Mouse (Mus musculus): ENCODE data around the gene Lrrc45. TPM values are rescaled to one million over a fixed set of nuclear protein-coding genes. Genes with fewer than 3 reads are reported as not detected.
"Not testable (repeated sequence)": the region's sequence is repeated elsewhere in the genome, so short reads cannot be mapped to it uniquely, and the experiment has no call there.

Gene Lrrc45
- 50.4 and 72.1 TPM in 2 replicates for polyA plus RNA-seq (2014; fragmentation: Nextera tagmentation; extraction: Ambion mirVana)

DNA sequence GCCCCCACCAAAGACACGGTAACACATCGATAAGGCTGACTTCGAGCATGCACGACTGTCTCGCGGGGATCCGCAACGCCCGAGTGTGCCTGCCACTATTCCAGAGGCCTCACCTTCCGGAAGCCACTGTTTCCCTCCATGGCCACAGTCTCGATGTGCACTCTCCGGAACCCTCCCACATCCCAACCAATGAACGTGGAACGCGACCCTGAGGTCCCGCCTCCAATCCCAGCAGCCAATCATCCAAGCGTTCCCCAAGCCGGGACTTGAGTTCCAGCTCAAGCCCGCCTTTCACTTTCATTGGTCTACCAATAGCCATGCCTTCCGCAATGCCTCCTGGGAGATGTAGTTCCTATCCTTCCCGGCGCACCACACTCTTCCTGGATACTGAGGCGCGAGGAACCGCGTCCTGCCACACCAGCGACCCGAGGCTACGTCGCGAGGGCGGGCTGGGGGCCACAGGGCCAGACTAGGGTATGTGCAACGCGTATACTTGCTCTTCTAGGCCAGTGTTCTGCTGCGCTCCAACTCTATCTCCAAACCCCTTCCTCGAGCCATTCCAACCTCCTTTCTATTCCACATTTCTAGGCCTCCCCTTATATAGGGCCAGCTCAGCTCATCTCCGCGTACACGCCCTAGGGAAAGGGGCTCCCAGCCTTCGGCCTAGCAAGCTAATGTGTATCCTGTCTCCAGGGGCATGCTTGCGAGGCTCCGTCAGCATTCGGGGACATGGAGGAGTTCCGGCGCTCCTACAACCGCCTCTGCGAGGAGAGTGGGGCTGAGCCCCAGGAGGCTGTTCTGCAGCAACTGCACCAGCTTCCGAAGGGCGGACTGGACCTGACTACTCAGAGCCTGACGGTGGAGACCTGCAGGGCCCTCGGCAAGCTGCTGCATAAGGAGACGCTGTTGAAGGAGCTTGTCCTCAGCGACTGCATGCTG is at the start of gene Lrrc45, which contains the start of gene Cenpx:
TSS of gene Lrrc45 (plus strand) at position 346 of the 939 bp plus-strand sequence.
TSS of gene Cenpx (minus strand) at position 159 of the 939 bp plus-strand sequence.
- 2% methylated on average over 53 of the region's 53 CpGs for WGBS
- H3K27me3 ChIP-seq (ENCODE audit: control insufficient read depth, insufficient read depth, low read length), result no peaks in the 10 kb centered on the region
- H3K4me1 ChIP-seq (ENCODE audit: control insufficient read depth, insufficient read depth, low read length), result peaks cover 19% of the 10 kb centered on the region
- ATAC-seq (ENCODE audit: low FRiP score, low TSS enrichment) (peak; percentile 96), DNase-seq (peak; percentile 99)
- H3K4me3 ChIP-seq (replicated peaks; ENCODE audit: low read depth, low read length), result peak within 1 kb of the TSS; percentile 59
- peak within 1 kb of the TSS; percentile 79 for H3K27ac ChIP-seq (replicated peaks; ENCODE audit: low read depth, low read length)
- peak within 1 kb of the TSS; percentile 71 for H3K9ac ChIP-seq (replicated peaks; ENCODE audit: low read length)
- H3K36me3 ChIP-seq (ENCODE audit: control insufficient read depth, insufficient read depth, low read length), result peaks cover 54% of the 10 kb centered on the region
- H3K9me3 ChIP-seq (ENCODE audit: control insufficient read depth, low read length), result no peaks in the 10 kb centered on the region
- peak within 1 kb of the TSS; percentile 98 for H3K4me2 ChIP-seq (ENCODE audit: low read length)

DNA sequence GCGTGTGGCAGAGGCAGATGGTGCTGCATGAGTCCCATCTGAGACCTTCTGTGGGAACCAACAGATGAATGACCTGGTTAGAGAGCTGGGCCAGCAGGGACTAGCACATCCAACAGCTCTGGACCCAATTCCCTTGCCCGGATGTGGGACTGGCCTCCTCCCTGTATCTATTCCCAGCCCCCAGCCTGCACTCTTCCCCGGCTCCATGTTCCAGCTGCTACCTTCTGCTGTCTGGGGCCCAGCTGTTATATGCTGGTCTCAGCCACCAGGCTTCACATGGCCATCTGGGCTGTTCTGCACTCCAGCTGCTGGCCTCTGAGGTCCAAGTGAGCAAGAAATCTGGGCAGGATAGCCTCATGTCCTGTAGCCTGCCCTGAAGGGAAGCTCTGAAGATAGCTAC is 48.3 kb upstream of the Lrrc45 start:
- Histone ChIP-seq H3K27ac (replicated peaks; ENCODE audit: low read depth, low read length) (no peak overlapping the region), H3K4me1 (ENCODE audit: control insufficient read depth, insufficient read depth, low read length) (peaks cover 8% of the 10 kb centered on the region; the same call in 1 of the 2 replicates), H3K27me3 (ENCODE audit: control insufficient read depth, insufficient read depth, low read length) (peaks cover 27% of the 10 kb centered on the region), H3K4me2 (ENCODE audit: low read length) (no peak overlapping the region), H3K9me3 (ENCODE audit: control insufficient read depth, low read length) (no peaks in the 10 kb centered on the region), H3K4me3 (replicated peaks; ENCODE audit: low read depth, low read length) (no peak overlapping the region), H3K36me3 (ENCODE audit: control insufficient read depth, insufficient read depth, low read length) (no peaks in the 10 kb centered on the region), H3K9ac (replicated peaks; ENCODE audit: low read length) (no peak overlapping the region)
- 70% methylated on average over 3 of the region's 3 CpGs for WGBS
- ATAC-seq (ENCODE audit: low FRiP score, low TSS enrichment) (no peak), DNase-seq (no peak)

DNA sequence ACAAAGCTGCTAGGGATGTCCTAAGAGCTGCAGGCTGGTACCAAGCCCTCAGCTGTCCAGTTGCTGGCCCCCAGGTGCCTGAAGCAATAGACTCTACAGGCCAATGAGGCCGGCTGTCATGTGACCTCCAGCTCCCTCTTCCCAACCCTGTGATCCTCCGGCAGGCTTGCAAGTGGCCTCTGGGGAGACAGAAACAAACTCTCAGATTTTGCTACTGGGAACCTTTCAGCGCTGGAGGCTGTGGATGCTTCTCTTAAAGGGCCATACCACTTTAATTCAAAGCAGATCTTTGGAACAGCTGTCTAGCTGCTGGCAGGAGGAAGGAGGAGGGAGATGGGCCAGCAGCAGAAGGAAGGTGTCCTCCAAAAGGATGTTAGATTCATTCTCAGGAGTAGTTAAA is 47.1 kb upstream of the Lrrc45 start:
- peak; percentile 18 for DNase-seq
- no peak overlapping the region for H3K4me3 ChIP-seq (replicated peaks; ENCODE audit: low read depth, low read length)
- no peaks in the 10 kb centered on the region for H3K36me3 ChIP-seq (ENCODE audit: control insufficient read depth, insufficient read depth, low read length)
- no peak for ATAC-seq (ENCODE audit: low FRiP score, low TSS enrichment)
- peaks cover 15% of the 10 kb centered on the region for H3K27me3 ChIP-seq (ENCODE audit: control insufficient read depth, insufficient read depth, low read length)
- H3K4me2 ChIP-seq (ENCODE audit: low read length), result no peak overlapping the region
- H3K4me1 ChIP-seq (ENCODE audit: control insufficient read depth, insufficient read depth, low read length), result no peaks in the 10 kb centered on the region
- H3K9ac ChIP-seq (replicated peaks; ENCODE audit: low read length), result 0 out of 2 replicates have a peak overlapping the region, but pooled peaks have one; percentile 20
- H3K27ac ChIP-seq (replicated peaks; ENCODE audit: low read depth, low read length), result no peak overlapping the region
- 10% methylated on average over 3 of the region's 3 CpGs for WGBS
- H3K9me3 ChIP-seq (ENCODE audit: control insufficient read depth, low read length), result no peaks in the 10 kb centered on the region

DNA sequence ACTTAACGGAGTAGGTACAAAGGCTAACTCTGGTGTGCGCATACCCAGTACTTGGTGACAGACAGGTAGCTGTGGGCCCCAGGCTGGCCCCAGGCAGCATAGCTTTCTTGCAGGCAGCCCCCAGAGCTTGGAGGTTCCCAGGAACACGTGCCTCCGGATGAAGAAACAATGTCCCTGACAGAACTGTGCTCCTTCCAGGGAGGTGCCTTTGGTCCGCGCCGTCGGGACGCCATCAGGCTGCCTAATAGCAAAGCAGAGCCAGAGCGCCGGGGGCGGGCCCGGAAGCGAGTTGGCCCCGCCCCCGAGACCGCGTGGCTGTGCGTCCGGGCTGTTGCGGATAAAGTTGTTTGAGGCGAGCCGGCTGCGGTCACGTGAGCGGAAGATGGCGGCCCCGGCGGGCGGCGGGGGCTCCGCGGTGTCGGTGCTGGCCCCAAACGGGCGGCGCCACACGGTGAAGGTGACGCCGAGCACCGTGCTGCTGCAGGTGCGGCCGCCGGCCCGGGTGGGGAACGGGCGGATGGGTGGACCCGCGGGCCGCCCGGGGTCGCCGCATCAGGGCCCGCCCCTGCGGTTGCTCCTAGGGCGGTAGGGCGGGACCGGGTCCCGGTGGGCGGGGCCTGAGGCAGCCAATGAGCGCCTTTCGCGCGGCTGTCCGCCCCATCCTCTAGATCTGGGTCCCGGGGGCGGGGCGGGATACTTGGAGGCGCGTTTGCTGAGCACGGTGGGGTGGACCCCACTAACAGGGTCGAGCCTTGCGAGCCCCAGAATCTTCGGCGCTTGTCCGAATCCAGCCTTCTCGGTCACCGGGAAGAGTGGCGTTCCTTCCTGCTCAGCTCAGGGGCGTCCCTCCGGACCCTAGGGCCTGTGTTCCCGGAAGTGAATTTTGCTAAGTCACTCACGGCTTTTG is 40.8 kb upstream of the Lrrc45 start, which contains the start of gene Aspscr1:
TSS of gene Aspscr1 (plus strand) at position 287 of the 907 bp plus-strand sequence.
- H3K27me3 ChIP-seq (ENCODE audit: control insufficient read depth, insufficient read depth, low read length), result no peaks in the 10 kb centered on the region
- H3K9me3 ChIP-seq (ENCODE audit: control insufficient read depth, low read length), result no peaks in the 10 kb centered on the region
- H3K36me3 ChIP-seq (ENCODE audit: control insufficient read depth, insufficient read depth, low read length), result peaks cover 13% of the 10 kb centered on the region
- DNase-seq (peak; percentile 97), ATAC-seq (ENCODE audit: low FRiP score, low TSS enrichment) (peak; percentile 97)
- H3K27ac ChIP-seq (replicated peaks; ENCODE audit: low read depth, low read length), result peak within 1 kb of the TSS; percentile 90
- peak within 1 kb of the TSS; percentile 78 for H3K4me2 ChIP-seq (ENCODE audit: low read length)
- peak within 1 kb of the TSS; percentile 70 for H3K4me3 ChIP-seq (replicated peaks; ENCODE audit: low read depth, low read length)
- WGBS, result 1% methylated on average over 82 of the region's 83 CpGs
- H3K9ac ChIP-seq (replicated peaks; ENCODE audit: low read length), result peak within 1 kb of the TSS; percentile 74
- H3K4me1 ChIP-seq (ENCODE audit: control insufficient read depth, insufficient read depth, low read length), result peaks cover 17% of the 10 kb centered on the region

DNA sequence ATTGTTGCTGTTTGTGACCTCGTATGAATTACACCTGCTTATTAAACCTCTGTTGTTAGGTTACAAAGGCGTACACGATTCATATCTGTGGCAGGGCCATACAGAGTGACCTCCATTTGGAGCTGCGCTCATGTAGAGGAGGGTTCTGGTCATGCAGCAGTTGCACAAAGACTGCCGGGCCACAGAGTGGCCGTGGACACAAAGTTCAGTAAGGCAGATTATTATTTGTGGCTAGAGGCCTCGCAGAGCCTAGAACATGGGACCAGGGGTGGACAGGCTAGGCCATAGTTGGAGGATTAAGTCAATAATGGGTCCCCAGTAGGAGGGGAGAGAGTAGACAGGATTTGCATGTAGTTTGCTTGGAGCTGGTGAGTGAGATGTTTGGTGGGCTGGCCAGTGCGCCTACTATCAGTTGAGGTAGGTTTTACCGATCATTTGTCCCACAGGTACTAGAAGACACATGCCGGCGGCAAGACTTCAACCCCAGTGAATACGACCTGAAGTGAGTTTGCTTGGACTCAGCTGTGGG is 40.1 kb upstream of the Lrrc45 start:
- peaks cover 20% of the 10 kb centered on the region for H3K36me3 ChIP-seq (ENCODE audit: control insufficient read depth, insufficient read depth, low read length)
- DNase-seq (no peak), ATAC-seq (ENCODE audit: low FRiP score, low TSS enrichment) (peak; percentile 15; the same call in 1 of the 2 replicates)
- peak overlapping the region; percentile 74 for H3K9ac ChIP-seq (replicated peaks; ENCODE audit: low read length)
- peak overlapping the region; percentile 78 for H3K4me2 ChIP-seq (ENCODE audit: low read length)
- peak overlapping the region; percentile 90 for H3K27ac ChIP-seq (replicated peaks; ENCODE audit: low read depth, low read length)
- H3K4me1 ChIP-seq (ENCODE audit: control insufficient read depth, insufficient read depth, low read length), result peaks cover 17% of the 10 kb centered on the region
- WGBS, result 36% methylated on average over 12 of the region's 12 CpGs
- no peaks in the 10 kb centered on the region for H3K9me3 ChIP-seq (ENCODE audit: control insufficient read depth, low read length)
- no peaks in the 10 kb centered on the region for H3K27me3 ChIP-seq (ENCODE audit: control insufficient read depth, insufficient read depth, low read length)
- H3K4me3 ChIP-seq (replicated peaks; ENCODE audit: low read depth, low read length), result peak overlapping the region; percentile 70

DNA sequence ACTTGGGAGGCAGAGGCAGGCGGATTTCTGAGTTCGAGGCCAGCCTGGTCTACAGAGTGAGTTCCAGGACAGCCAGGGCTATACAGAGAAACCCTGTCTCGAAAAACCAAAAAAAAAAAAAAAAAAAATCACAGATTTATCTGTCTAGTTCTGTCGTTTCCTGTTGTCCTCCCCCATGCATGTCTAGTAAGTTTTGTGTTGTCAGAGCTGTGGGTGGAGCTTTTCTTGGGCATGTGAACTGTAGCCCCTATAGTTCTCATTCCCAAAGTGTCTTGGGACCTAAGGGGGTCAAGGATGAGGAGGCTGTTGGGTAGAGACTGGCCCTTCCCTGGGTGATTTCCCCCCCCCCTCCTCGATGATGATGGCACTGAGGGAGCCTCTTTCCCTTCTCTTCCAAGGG is 37.9 kb upstream of the Lrrc45 start:
- not testable (repeated sequence) for H3K9me3 ChIP-seq (ENCODE audit: control insufficient read depth, low read length); ATAC-seq (ENCODE audit: low FRiP score, low TSS enrichment)
- 93% methylated on average over 5 of the region's 5 CpGs for WGBS

DNA sequence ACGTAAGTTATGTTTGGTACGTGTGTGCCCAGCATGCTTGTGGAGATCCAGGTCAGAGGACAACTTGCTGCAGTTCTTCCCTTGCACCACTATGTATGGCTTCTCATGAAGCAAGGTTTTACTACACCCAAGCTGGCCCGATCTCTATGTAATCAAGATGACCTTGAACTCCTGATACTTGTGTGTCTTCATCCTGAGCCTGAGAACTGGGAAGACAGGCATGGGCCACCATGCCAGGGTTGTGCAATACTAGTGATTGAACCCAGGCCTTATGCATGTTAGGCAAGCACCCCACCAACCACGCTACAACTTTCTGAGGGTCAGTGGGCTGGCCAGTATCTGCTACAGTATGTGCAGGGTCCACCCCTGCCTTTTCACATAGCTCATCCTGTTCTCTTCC is 36.8 kb upstream of the Lrrc45 start:
- no peaks in the 10 kb centered on the region for H3K27me3 ChIP-seq (ENCODE audit: control insufficient read depth, insufficient read depth, low read length)
- no peaks in the 10 kb centered on the region for H3K9me3 ChIP-seq (ENCODE audit: control insufficient read depth, low read length)
- peaks cover 46% of the 10 kb centered on the region for H3K36me3 ChIP-seq (ENCODE audit: control insufficient read depth, insufficient read depth, low read length)
- 0 out of 2 replicates have a peak overlapping the region, but pooled peaks have one; percentile 6 for H3K9ac ChIP-seq (replicated peaks; ENCODE audit: low read length)
- no peak for DNase-seq
- H3K4me3 ChIP-seq (replicated peaks; ENCODE audit: low read depth, low read length), result no peak overlapping the region
- 96% methylated on average over 4 of the region's 4 CpGs for WGBS
- ATAC-seq (ENCODE audit: low FRiP score, low TSS enrichment), result no peak
- H3K4me2 ChIP-seq (ENCODE audit: low read length), result no peak overlapping the region
- no peak overlapping the region for H3K27ac ChIP-seq (replicated peaks; ENCODE audit: low read depth, low read length)
- H3K4me1 ChIP-seq (ENCODE audit: control insufficient read depth, insufficient read depth, low read length), result peaks cover 17% of the 10 kb centered on the region

More for the DNA sequence above, 37.9 kb upstream of the Lrrc45 start:
- not testable (repeated sequence) for H3K9ac ChIP-seq (replicated peaks; ENCODE audit: low read length); DNase-seq; H3K27ac ChIP-seq (replicated peaks; ENCODE audit: low read depth, low read length); H3K27me3 ChIP-seq (ENCODE audit: control insufficient read depth, insufficient read depth, low read length); H3K4me3 ChIP-seq (replicated peaks; ENCODE audit: low read depth, low read length); H3K4me2 ChIP-seq (ENCODE audit: low read length)
- Histone ChIP-seq H3K4me1 (ENCODE audit: control insufficient read depth, insufficient read depth, low read length) (peaks cover 17% of the 10 kb centered on the region), H3K36me3 (ENCODE audit: control insufficient read depth, insufficient read depth, low read length) (peaks cover 39% of the 10 kb centered on the region)

DNA sequence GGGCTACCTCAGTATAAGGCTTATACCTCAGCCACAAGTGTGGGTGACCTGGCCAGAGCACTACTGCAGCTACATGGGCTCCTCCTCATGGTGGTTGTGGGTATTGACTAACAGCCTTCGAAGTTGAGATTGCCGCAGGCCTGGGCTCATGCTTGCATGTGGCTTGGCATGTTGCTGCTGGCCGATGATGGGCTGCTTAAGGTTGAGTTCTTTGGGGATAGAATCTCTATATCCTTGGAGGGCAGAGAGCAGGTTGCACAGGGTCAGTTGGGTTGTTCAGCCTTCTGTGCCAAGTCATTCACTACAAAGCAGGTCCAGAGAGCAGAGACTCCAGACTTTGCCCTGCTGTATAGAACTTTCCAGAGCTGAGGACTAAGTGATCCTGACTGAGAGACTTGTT is 33.8 kb upstream of the Lrrc45 start:
- peaks cover 65% of the 10 kb centered on the region for H3K36me3 ChIP-seq (ENCODE audit: control insufficient read depth, insufficient read depth, low read length)
- H3K4me3 ChIP-seq (replicated peaks; ENCODE audit: low read depth, low read length), result no peak overlapping the region
- DNase-seq, result no peak
- no peak for ATAC-seq (ENCODE audit: low FRiP score, low TSS enrichment)
- no peak overlapping the region for H3K9ac ChIP-seq (replicated peaks; ENCODE audit: low read length)
- 83% methylated on average over 3 of the region's 3 CpGs for WGBS
- 0 out of 2 replicates have a peak, but pooled peaks cover 3% of the 10 kb centered on the region for H3K4me1 ChIP-seq (ENCODE audit: control insufficient read depth, insufficient read depth, low read length)
- no peak overlapping the region for H3K4me2 ChIP-seq (ENCODE audit: low read length)
- H3K27me3 ChIP-seq (ENCODE audit: control insufficient read depth, insufficient read depth, low read length), result no peaks in the 10 kb centered on the region
- H3K9me3 ChIP-seq (ENCODE audit: control insufficient read depth, low read length), result no peaks in the 10 kb centered on the region
- no peak overlapping the region for H3K27ac ChIP-seq (replicated peaks; ENCODE audit: low read depth, low read length)

Data from midbrain, embryonic 14.5 days (tissue).